Mouse (Mus musculus) spleen, adult 12 weeks (tissue): ENCODE data around the gene Thsd1.
"Not testable (repeated sequence)": the region's sequence is repeated elsewhere in the genome, so short reads cannot be mapped to it uniquely, and the experiment has no call there.

Experiments
- DNase-seq: peaks from one replicate; pipeline ENCODE4 v3.0.0; 2022; ENCODE audit warnings: low spot score

The Thsd1 gene

DNA sequence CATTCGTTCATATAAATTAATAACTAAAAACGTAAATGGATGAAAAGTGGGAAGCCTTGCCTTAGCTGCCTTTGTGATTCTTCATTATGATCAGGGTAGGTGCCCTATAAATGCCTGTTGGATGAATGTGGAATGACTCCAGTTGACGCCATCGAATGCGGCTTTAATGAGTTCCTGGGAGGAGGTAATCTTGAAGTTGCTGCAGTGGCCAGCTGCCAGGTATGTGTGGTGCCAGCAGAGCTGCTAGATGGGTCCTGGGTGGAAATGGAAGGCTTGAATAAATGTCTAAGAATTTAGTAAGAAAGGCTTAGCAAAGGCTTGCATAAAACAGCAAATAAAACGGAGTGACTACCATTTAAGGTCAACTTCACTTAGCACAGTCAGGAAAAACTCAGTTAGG, 37.7 kb downstream of the Thsd1 start:
- DNase-seq = no peak

DNA sequence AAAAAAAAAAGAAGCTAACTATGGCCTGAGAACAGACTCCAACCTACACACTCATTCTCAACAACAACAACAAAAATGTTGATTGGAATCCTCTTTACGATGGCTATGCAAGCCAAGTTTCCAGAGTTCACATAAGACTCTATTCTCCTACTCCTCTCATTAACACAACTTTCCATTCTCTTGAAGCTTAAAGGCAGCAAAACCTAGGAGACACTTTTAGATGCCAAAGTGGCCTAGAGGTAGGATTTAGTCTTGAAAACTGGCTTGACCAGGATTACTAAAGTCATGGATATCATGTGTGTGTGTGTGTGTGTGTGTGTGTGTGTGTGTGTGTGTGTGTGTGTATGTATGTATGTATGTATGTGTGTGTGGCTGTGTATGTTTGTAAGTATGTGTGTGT, 38.1 kb downstream of the Thsd1 start:
- no peak for DNase-seq

- no peak for DNase-seq
Measured at GRCm38 (mm10) chr8:22266809-22267208, 39.7 kb downstream of the Thsd1 start.

- no peak for DNase-seq
Measured at GRCm38 (mm10) chr8:22273142-22273541, 46.0 kb downstream of the Thsd1 start.

- no peak for DNase-seq
Measured at GRCm38 (mm10) chr8:22274641-22275040, 47.5 kb downstream of the Thsd1 start.

DNA sequence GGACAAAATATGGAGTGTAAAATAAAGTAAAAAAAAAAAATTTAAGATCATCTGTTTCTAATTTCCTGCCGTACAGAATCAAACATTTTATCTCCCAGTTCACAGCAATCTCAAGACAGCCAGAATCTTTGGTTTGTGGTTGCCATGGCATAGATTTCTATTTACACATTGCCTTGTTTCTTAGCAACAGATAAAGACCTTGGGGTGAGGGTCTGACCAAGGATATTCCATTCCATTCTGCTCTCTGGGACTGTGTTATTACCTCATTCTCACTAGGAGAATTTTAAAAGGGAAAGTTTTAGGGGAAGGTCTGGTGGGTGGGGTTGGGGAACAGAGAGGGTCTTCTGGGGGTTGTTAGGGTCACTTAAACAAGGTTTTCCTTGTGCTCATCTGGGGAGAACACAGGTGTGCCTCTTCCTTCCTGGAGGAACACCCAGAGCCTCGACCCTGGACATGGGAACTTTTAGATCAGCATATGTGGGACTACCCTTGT, 55.9 kb downstream of the Thsd1 start, which contains the start of gene Tpte:
TSS of gene Tpte (plus strand) at position 443 of the 493 bp plus-strand sequence.
- no peak for DNase-seq

DNA sequence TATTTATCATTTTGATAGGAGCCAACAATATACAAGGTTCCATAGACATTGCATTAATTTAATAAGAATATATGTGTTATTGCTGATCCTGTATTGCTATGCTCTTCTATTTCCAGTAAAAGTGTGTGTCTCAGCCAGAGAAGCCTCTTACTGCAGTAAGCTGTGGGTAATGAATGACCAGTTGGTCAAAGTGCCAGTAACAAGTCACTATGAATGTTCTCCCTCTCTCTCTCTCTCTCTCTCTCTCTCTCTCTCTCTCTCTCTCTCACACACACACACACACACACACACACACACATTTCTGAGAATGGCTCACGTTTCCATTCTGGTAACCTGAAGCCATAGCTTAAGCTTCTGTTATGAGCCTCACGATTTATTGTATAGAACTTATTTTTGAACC, 75.2 kb downstream of the Thsd1 start:
- DNase-seq = no peak

GRCm38 (mm10) chr8:22302896-22303306, 75.8 kb downstream of the Thsd1 start:
- no peak for DNase-seq

DNA sequence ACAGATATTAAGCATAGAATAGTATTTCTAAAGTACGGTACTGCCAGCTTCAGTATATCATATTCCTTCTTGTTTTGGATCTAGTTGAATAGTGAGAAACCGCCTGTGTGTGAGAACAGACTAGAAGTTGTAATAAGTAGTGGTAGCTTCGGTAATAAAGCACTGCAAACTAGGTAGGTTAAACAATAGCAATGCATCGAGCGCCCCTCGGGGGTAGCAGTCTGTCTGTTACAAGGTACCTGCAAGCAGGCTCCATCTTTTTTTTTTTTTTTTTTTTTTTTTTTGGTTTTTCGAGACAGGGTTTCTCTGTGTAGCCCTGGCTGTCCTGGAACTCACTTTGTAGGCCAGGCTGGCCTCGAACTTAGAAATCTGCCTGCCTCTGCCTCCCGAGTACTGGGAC, 76.9 kb downstream of the Thsd1 start:
- not testable (repeated sequence) for DNase-seq

- no peak for DNase-seq
Measured at GRCm38 (mm10) chr8:22306999-22307398, 79.9 kb downstream of the Thsd1 start.
